Mouse (Mus musculus) hindbrain, embryonic 16.5 days (tissue): ENCODE data around the gene Mast1. TPM values are rescaled to one million over a fixed set of nuclear protein-coding genes. Genes with fewer than 3 reads are reported as not detected.

Source experiments
- ATAC-seq: fragments of 200-750 bp; cut with Nextera tagmentation; 2 replicates; pipeline ENCODE4 v1.8.0; 2017; ENCODE audit warnings: moderate TSS enrichment, moderate library complexity
- H3K27ac ChIP-seq: fragments of 300-500 bp; sonication (generic); 2 replicates; pipeline ENCODE4 v1.5.1; 2014; ENCODE audit warnings: low read depth, mild to moderate bottlenecking, control low read depth, low read length, moderate library complexity
- H3K27me3 ChIP-seq: fragments of 300-500 bp; sonication (generic); replicated peaks from 2 replicates; pipeline ENCODE4 v1.6.1; 2014; ENCODE audit warnings: low read length; ENCODE audit not compliant: control insufficient read depth, insufficient read depth
- H3K36me3 ChIP-seq: fragments of 300-500 bp; sonication (generic); 2 replicates; pipeline ENCODE4 v1.6.1; 2014; ENCODE audit warnings: mild to moderate bottlenecking, low read length, moderate library complexity, mixed read lengths; ENCODE audit not compliant: control insufficient read depth, insufficient read depth
- H3K4me1 ChIP-seq: fragments of 300-500 bp; sonication (generic); 2 replicates; pipeline ENCODE4 v1.6.1; 2014; ENCODE audit warnings: low read depth, low read length; ENCODE audit not compliant: control insufficient read depth, insufficient read depth
- H3K4me2 ChIP-seq: fragments of 300-500 bp; sonication (generic); 2 replicates; pipeline ENCODE4 v1.6.1; 2014; ENCODE audit warnings: mild to moderate bottlenecking, low read length, control low read depth, moderate library complexity
- H3K4me3 ChIP-seq: fragments of 300-500 bp; sonication (generic); 2 replicates; pipeline ENCODE4 v1.5.1; 2014; ENCODE audit warnings: mild to moderate bottlenecking, low read length, control low read depth, moderate library complexity
- H3K9ac ChIP-seq: fragments of 300-500 bp; sonication (generic); 2 replicates; pipeline ENCODE4 v1.6.1; 2014; ENCODE audit warnings: low read depth, mild to moderate bottlenecking, control low read depth, low read length, moderate library complexity
- H3K9me3 ChIP-seq: fragments of 300-500 bp; sonication (generic); 2 replicates; pipeline ENCODE4 v1.6.1; 2014; ENCODE audit warnings: mild to moderate bottlenecking, low read length, moderate library complexity; ENCODE audit not compliant: control insufficient read depth
- WGBS: fragments of 180-500 bp; shearing (Covaris S2); extraction: QIAGEN DNeasy Blood & Tissue Kit; methylation state at CpG from one replicate; pipeline ENCODE4 v1.1.7; 2014; 5-methylcytosine and 5-hydroxymethylcytosine counted together
- polyA plus RNA-seq: library from polyadenylated mRNA; unstranded; fragments of >200 nt; fragmentation: Nextera tagmentation; extraction: Ambion mirVana; gene quantifications from 2 replicates; pipeline ENCODE4 v1.2.1, GENCODE M21; 2015

The Mast1 gene
- polyA plus RNA-seq, 1 experiment from 2014 or later = 71.4 TPM

DNA sequence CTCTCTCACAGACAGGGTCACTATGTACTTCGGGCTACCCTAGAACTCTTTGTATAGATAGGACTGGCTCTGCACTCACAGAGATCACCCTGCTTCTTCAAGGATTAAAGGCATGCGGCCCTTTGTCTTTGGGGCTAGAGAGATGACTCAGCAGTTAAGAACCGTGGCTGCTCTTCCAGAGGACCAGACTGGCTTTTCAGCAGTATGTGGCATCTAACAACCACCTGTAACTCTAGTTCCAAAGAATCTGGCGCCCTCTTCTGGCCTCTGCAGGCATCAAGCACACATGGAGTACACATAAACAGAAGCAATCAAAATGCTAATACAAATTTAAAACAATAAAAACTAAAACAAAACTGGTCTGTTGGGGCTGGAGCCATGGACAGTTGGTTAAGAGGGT, 23.2 kb downstream of the Mast1 start:
- ATAC-seq = no peak
- H3K27me3 ChIP-seq = peaks cover 2% of the 10 kb centered on the region; the same call in 1 of the 2 replicates
- no peak overlapping the region for H3K4me2 ChIP-seq
- H3K9me3 ChIP-seq = no peaks in the 10 kb centered on the region
- H3K27ac ChIP-seq = no peak overlapping the region
- H3K36me3 ChIP-seq = peaks cover 58% of the 10 kb centered on the region
- no peak overlapping the region for H3K9ac ChIP-seq
- WGBS = 24% methylated on average over 4 of the region's 4 CpGs
- no peak overlapping the region for H3K4me3 ChIP-seq
- peaks cover 2% of the 10 kb centered on the region; the same call in 1 of the 2 replicates for H3K4me1 ChIP-seq

DNA sequence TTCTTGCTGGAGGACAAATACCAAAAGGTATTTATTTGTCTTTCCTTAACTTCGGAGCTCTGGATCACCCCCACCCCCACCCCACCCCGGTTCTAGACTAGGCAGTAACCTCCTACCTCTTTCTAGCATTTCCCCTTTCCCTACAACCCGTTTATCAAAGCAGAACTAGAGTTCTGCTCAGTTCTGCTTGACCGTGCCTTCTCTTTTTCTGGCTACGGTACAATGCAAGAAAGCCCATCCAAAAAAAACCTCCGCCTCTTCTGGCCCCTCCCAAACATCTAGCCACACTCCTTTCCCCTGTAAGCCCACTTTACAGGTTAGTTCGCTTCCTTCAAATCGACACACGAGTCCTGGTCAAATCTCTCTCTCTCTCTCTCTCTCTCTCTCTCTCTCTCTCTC, 23.7 kb downstream of the Mast1 start:
- peaks cover 54% of the 10 kb centered on the region for H3K36me3 ChIP-seq
- no peak overlapping the region; the same call in 1 of the 2 replicates for H3K4me3 ChIP-seq
- no peaks in the 10 kb centered on the region for H3K9me3 ChIP-seq
- no peak for ATAC-seq
- peak overlapping the region; percentile 51 for H3K4me2 ChIP-seq
- H3K27ac ChIP-seq = no peak overlapping the region
- WGBS = 26% methylated on average over 9 of the region's 9 CpGs
- no peak overlapping the region for H3K9ac ChIP-seq
- H3K4me1 ChIP-seq = peaks cover 7% of the 10 kb centered on the region; the same call in 1 of the 2 replicates
- H3K27me3 ChIP-seq = peaks cover 2% of the 10 kb centered on the region; the same call in 1 of the 2 replicates

DNA sequence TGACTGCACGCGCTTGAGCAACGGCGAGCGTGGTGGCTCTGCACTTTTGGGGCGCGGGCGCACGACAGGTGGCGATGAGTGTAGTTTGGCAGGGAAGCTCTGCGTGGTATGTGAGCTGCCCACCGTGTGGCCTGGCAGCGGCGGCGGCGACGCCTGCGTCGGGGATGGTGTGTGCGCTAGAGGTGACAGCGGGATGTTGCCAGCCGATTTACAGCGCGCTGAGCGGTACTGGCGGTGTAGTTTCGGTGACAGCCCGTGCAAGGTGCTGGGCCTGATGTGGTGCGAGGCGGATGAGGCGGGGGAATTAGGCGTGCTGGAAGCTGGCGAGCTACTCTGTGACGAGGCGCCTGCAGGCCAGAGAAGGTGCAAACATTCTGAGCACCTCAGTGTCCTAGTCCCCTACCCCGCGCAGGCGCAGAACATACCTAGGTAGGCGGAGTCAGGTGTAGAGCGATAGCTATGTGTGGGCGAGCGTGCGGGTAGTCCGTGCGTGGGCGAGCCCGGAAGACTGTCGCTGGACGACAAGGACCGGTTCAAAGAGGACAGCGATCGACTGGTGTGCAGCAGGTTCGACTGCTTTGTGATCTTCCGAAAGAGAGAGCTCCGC, 24.2 kb downstream of the Mast1 start:
- Histone ChIP-seq H3K9me3 (no peaks in the 10 kb centered on the region), H3K27me3 (peaks cover 2% of the 10 kb centered on the region; the same call in 1 of the 2 replicates), H3K4me2 (peak overlapping the region; percentile 51), H3K9ac (0 out of 2 replicates have a peak overlapping the region, but pooled peaks have one; percentile 2), H3K36me3 (peaks cover 53% of the 10 kb centered on the region), H3K27ac (no peak overlapping the region), H3K4me1 (peaks cover 10% of the 10 kb centered on the region; the same call in 1 of the 2 replicates), H3K4me3 (peak overlapping the region; percentile 21)
- no peak for ATAC-seq
- 5% methylated on average over 55 of the region's 55 CpGs for WGBS

DNA sequence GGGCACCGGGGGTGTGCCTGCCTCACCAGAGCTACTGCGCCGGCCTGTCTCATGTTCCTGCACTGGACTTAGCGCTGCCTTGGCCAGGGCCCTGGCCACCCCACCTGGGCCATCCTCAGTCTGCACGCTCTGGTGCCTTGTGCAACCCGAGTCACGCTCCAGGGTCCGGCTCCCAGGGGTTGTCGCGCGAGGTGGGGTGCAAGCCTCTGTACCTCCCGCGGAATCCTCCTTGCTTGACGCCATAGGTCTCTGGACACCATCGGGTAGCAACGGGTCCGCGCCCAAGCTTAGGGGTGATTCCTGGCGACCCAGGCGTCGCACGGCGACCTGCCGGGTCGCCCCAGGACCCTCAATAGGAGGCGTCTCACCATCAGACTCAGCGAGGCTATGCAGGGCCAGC, 24.8 kb downstream of the Mast1 start:
- H3K4me2 ChIP-seq = peak overlapping the region; percentile 51
- H3K36me3 ChIP-seq = peaks cover 51% of the 10 kb centered on the region
- no peak overlapping the region for H3K4me3 ChIP-seq
- 0 out of 2 replicates have a peak overlapping the region, but pooled peaks have one; percentile 2 for H3K9ac ChIP-seq
- H3K27me3 ChIP-seq = peaks cover 2% of the 10 kb centered on the region; the same call in 1 of the 2 replicates
- no peaks in the 10 kb centered on the region for H3K9me3 ChIP-seq
- peaks cover 10% of the 10 kb centered on the region; the same call in 1 of the 2 replicates for H3K4me1 ChIP-seq
- H3K27ac ChIP-seq = no peak overlapping the region
- WGBS = 30% methylated on average over 27 of the region's 27 CpGs
- ATAC-seq = no peak

DNA sequence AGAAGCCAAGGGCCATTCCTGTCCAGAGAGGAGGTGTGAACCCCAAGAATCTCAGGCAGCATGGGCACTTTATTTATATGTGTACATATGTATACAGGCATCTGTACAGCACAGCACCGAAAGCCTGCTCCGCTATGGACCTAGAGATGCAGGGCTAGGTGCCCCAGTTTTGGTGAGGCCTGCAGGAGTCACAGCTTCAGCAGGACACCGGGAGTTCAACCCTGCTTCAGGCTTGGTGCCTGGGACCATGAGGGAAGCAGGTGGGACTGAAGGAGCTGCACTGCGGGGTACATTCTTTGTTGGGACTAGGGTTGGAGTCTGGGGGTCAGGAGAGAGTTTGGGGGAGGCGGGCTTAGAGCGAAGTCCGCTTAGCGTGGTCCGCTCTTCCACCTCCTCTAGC, 25.3 kb downstream of the Mast1 start:
- no peak overlapping the region for H3K4me3 ChIP-seq
- H3K27ac ChIP-seq = no peak overlapping the region
- WGBS = 85% methylated on average over 9 of the region's 9 CpGs
- peaks cover 50% of the 10 kb centered on the region for H3K36me3 ChIP-seq
- peaks cover 10% of the 10 kb centered on the region; the same call in 1 of the 2 replicates for H3K4me1 ChIP-seq
- H3K9ac ChIP-seq = no peak overlapping the region
- H3K9me3 ChIP-seq = no peaks in the 10 kb centered on the region
- no peak for ATAC-seq
- H3K27me3 ChIP-seq = peaks cover 2% of the 10 kb centered on the region; the same call in 1 of the 2 replicates
- H3K4me2 ChIP-seq = no peak overlapping the region

DNA sequence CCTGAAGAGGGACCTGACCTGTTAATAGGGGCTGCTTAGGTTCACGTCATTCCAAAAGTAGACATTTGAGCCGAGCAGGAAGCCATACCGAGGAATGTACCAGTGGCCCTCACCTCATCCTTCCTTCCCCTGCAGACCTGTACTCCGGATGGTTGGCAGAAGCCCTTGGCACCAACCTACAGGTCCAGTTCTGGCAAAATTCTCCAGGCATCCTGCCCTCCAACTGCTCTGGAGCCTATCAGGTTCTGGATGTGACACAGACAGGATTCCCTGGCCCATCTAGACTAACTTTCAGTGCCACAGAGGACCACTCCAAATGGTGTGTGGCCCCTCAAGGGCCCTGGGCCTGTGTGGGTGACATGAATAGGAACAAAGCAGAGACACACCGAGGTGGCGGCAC, 26.6 kb downstream of the Mast1 start:
- Histone ChIP-seq H3K27ac (no peak overlapping the region), H3K4me2 (no peak overlapping the region), H3K27me3 (peaks cover 2% of the 10 kb centered on the region; the same call in 1 of the 2 replicates), H3K9ac (no peak overlapping the region), H3K4me1 (peaks cover 10% of the 10 kb centered on the region; the same call in 1 of the 2 replicates), H3K36me3 (peaks cover 39% of the 10 kb centered on the region), H3K9me3 (no peaks in the 10 kb centered on the region), H3K4me3 (no peak overlapping the region)
- ATAC-seq = no peak
- WGBS = 90% methylated on average over 6 of the region's 6 CpGs

DNA sequence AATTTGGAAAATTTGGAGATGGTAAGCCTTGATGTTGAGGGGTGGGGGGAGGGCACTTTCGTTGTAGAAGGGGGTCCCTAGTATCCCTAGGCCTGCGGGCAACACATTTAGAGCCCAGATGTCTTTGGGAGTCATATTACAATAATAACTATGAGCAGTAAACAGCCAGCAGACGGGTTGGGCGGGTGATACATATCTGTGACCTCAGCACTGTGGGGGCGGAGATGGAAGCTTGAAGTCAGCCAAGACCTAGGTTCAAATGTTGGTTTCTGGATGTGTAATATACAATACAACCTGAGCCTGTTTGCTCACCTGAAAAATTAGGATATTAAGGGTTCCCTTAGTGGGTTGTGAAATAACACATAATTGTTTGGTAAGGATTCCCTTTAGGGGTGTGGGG, 27.2 kb downstream of the Mast1 start:
- Histone ChIP-seq H3K9ac (no peak overlapping the region), H3K27me3 (no peaks in the 10 kb centered on the region; the same call in 1 of the 2 replicates), H3K4me1 (peaks cover 10% of the 10 kb centered on the region; the same call in 1 of the 2 replicates), H3K4me3 (no peak overlapping the region), H3K9me3 (no peaks in the 10 kb centered on the region), H3K36me3 (peaks cover 33% of the 10 kb centered on the region), H3K4me2 (no peak overlapping the region), H3K27ac (no peak overlapping the region)
- whole genome bisulfite sequencing = 90% methylated on average over 5 of the region's 5 CpGs
- no peak for ATAC-seq

DNA sequence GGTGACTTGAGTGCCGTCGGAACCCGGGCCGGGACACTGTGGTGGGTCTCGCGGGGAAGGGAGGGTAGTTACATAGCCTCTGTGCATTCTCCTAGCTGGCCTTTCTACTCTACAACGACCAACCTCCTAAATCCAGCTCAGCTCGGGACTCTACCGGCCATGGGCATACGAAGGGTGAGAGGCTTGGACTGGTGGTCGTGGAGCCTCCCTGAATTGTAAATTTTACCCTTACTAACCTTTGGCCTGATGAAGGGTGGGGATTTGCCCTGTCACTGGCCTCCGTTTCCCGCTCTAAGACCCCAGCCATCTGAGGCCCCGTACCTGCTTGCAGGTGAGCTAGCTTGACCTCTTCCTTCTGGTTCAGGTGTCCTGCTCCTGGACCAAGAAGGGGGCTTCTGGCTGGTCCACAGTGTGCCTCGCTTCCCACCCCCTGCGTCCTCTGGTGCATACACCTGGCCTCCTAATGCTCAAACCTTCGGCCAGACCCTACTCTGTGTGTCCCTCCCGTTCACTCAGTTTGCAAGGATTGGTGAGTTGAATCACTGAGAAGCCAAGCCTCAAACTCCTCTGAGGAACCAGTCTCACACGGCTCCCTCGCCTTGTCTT, 27.9 kb downstream of the Mast1 start:
- Histone ChIP-seq H3K4me1 (peaks cover 10% of the 10 kb centered on the region; the same call in 1 of the 2 replicates), H3K9ac (peak overlapping the region; percentile 60), H3K36me3 (peaks cover 26% of the 10 kb centered on the region), H3K27me3 (peaks cover 1% of the 10 kb centered on the region; the same call in 1 of the 2 replicates), H3K4me3 (peak overlapping the region; percentile 43), H3K9me3 (no peaks in the 10 kb centered on the region), H3K27ac (no peak overlapping the region), H3K4me2 (peak overlapping the region; percentile 59)
- peak; percentile 21; the same call in 1 of the 2 replicates for ATAC-seq
- 46% methylated on average over 20 of the region's 20 CpGs for WGBS
